Mouse (Mus musculus): ENCODE data around the gene Psmg1.

Psmg1 gene

DNA sequence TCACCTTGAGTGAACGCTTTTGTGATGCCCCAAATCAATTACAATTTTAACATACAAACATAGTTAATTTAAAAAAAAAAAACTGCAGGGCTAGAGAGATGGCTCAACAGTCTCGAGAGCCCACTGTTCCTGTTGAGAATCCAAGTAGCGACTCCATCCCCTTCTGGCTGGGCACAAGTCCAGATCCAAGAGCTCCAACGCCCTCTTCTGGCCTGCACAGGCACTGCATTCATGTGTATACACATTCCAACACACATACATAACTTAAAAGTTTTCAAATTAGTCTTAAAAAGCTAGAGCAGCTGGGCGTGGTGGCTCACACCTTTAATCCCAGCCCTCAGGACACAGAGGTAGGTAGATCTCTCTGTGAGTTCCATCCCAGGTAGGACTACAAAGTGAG lies 34.1 kb downstream of the Psmg1 start:
- no peak for DNase-seq

DNA sequence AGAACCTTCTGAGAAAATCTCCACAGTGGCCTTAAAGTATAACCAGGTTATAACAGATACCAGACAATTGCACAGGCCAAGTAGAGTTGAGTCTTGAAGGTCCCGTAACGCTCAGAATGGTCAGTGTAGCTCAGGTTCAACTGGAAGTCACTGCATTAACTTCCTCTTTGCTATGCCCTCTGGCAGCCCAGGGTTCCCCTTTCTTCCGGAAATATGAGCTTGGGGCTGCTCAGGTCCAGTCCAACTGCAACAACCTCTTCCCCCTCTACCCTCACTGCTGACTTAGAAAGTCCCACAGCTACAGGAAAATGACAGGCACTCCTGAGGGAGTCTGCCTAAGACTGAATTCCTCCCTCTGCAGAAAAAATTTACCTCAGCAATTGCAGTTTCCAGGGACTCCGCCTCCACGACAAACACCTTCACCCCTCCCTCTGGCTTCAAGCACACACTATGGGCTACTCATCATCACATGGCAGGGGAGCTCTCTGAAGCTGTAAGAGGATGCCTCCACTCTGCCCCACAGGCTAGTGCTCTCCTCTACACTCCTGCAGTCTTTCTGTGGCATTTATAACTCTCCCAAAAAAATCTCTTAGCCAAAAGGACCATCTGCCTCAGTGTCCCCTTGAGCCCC lies 34.9 kb downstream of the Psmg1 start:
- no peak for DNase-seq

DNA sequence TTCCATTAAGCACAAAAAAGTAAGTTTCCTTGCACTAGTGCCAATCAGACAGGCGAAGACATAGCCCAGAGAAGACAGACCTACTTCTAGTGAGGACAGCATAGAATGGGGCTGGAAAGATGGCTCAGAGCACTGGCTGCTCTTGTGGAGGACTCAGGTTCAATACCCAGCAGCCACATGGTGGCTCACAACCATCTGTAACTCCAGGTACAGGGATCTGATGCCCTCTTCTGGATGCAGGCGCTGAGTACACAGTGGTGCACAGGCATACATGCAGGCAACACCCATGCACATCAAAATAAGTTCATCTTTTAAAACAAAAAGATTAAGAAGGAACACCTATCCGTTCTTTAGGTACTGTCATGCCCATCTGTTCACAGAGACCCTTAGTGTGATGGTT lies 36.4 kb downstream of the Psmg1 start:
- DNase-seq, result no peak

DNA sequence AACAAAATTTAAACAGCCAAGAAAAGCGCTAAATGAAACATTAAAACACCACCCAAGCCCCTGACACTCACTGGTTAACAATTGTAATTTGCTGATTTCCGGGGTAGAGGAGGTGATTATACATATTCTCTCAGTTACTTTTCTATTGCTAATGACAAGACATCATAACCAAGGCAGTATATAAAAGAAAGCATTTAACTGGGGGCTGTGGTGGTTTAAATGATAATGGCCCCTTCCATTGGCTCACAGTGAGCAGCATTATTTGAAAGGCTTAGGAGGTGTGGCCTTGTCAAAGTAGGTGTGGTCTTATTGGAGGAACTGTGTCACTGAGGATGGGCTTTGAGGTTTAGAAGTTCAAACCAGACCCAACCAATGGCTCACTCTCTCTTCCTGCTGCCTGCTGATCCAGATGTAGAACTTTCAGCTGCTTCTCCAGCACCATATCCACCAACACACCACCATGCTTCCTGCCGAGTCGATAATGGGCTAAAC lies 37.6 kb downstream of the Psmg1 start:
- DNase-seq, result no peak

DNA sequence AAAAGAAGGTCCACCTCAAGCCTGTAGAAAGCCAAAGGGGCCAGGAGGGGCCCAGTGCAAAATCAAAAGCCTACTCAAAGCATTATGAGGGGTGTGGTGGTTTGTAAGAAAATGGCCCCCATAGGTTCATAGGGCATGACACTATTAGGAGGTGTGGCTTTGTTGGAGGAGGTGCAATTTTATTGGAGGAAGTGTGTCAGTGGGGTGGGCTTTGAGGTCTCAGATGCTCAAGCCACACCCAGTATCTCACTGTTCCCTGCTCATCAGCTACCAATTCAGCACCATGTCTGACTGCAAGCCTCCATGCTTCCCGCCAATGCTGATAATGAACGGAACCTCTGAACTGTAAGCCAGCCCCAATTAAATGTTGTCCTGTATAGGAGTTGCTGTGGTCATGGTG lies 39.3 kb downstream of the Psmg1 start:
- no peak for DNase-seq

GRCm38 (mm10) chr16:95945389-95946311 lies 45.1 kb downstream of the Psmg1 start:
- peak; percentile 59 for DNase-seq

DNA sequence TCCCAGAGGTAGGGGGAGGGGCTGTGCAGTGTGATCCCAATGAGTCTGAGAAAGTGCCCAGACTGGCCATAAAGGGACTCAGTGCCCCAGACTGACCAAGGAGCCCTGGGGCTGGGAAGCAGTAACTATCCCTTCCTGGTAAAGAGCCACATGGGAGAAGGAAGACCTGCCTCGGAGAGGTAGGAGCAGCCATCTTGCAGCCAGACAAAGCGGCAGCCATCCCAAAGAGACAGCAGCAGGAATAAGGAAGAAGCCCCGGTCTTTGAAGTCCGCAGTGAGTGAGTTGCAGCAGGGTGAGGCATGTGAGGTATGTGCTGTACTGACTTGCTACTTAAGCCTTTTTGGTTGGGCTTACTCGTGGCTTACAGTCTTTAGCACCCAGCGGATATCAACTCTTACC lies 47.6 kb downstream of the Psmg1 start:
- no peak for DNase-seq

DNA sequence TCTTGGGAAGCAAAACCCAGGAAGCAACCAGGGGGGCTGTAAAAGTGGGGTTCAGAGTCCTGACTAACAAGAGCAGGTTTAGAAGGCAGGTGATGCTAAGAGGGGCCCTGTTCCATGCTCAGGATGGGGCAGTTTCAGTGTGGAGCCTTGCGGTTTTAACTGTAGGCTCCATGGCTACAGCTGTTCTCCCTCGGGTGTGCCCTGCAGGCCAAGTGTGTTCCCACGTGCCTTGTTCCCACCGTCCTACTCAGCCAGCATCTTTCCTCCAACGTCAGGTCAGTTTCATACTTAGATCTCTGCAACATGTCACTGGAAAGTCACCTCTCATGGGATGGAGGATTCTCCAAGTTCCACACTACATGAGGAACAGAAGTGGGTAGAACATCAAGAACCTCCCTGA lies 49.2 kb downstream of the Psmg1 start:
- DNase-seq, result no peak

- DNase-seq, result peak; percentile 10
These were observed 55.2 kb downstream of the Psmg1 start for GRCm38 (mm10) chr16:95935495-95935961.

GRCm38 (mm10) chr16:95932860-95933259 lies 57.9 kb downstream of the Psmg1 start:
- no peak for DNase-seq

- DNase-seq, result no peak
These were observed 59.3 kb downstream of the Psmg1 start for GRCm38 (mm10) chr16:95931509-95931908.

Measured in kidney, adult 11 months (tissue).